Mouse (Mus musculus): ENCODE measurements at regions not wholly inside any gene's neighbourhood (a gene's known extent, or its start where the extent isn't known, plus 50 kb on each side); places are given as distances from the start of the nearest gene placed in this dataset.

- no peak for DNase-seq
Measured at GRCm38 (mm10) chr2:117027071-117027470, 94.1 kb upstream of the Spred1 start.

- no peak for DNase-seq
Measured at GRCm38 (mm10) chr2:117028771-117029170, 92.4 kb upstream of the Spred1 start.

- DNase-seq: no peak
Measured at GRCm38 (mm10) chr2:117036197-117036872, 84.8 kb upstream of the Spred1 start.

- no peak for DNase-seq
Measured at GRCm38 (mm10) chr2:117040211-117040610, 81.0 kb upstream of the Spred1 start.

- DNase-seq: no peak
Measured at GRCm38 (mm10) chr2:117043831-117044230, 77.3 kb upstream of the Spred1 start.

- no peak for DNase-seq
Measured at GRCm38 (mm10) chr2:117048290-117048730, 72.9 kb upstream of the Spred1 start.

GRCm38 (mm10) chr2:117050061-117050460 is 71.1 kb upstream of the Spred1 start:
- DNase-seq: no peak

GRCm38 (mm10) chr2:117064126-117064525 is 57.0 kb upstream of the Spred1 start:
- DNase-seq: no peak

GRCm38 (mm10) chr2:117070348-117070747 is 50.8 kb upstream of the Spred1 start:
- DNase-seq: no peak

GRCm38 (mm10) chr2:117071098-117071497 is 50.1 kb upstream of the Spred1 start:
- no peak for DNase-seq

All from thymus, postnatal 14 days (tissue).